Mouse (Mus musculus): ENCODE measurements around the gene Fam120b. TPM values are rescaled to one million over a fixed set of nuclear protein-coding genes. Genes with fewer than 3 reads are reported as not detected.

Gene Fam120b
- total and polyA plus RNA-seq, 3 experiments, result 9.8 to 10.5 TPM; not detected in 1

GRCm38 (mm10) chr17:15431551-15431950 lies 35.5 kb downstream of the Fam120b start:
- Histone ChIP-seq H3K9ac (ENCODE audit: control insufficient read depth, low read depth, low read length, poor library complexity, severe bottlenecking) (no peak overlapping the region), H3K79me2 (ENCODE audit: control insufficient read depth, insufficient read depth, low read length, poor library complexity) (no peaks in the 10 kb centered on the region), H3K4me3 (ENCODE audit: control insufficient read depth in 1 of 2, insufficient read depth in 1 of 2, low read depth in 2 of 2, low read length in 2 of 2) (no peak overlapping the region), H3K36me3 (ENCODE audit: control insufficient read depth in 1 of 2, insufficient read depth in 2 of 2, low read length in 2 of 2) (no peaks in the 10 kb centered on the region), H3K27ac (ENCODE audit: control insufficient read depth, low read depth, low read length) (no peak overlapping the region), H3K9me3 (replicated peaks; ENCODE audit: insufficient read depth, low read length) (no peaks in the 10 kb centered on the region), H3K27me3 (ENCODE audit: control insufficient read depth in 1 of 2, insufficient read depth in 2 of 2, low read length in 2 of 2) (no peaks in the 10 kb centered on the region), H3K4me1 (ENCODE audit: control insufficient read depth in 1 of 2, insufficient read depth in 2 of 2, low read length in 2 of 2) (no peaks in the 10 kb centered on the region)
- TF ChIP-seq MAZ (IDR thresholded peaks at IDR 0.05; ENCODE audit: low read depth, low read length) (no peak), SIN3A (IDR thresholded peaks at IDR 0.05; ENCODE audit: low read length) (no peak), USF2 (IDR thresholded peaks at IDR 0.05; ENCODE audit: borderline replicate concordance in 1 of 2, insufficient read depth in 1 of 2, low read depth in 1 of 2, low read length in 2 of 2) (no peak), ZMIZ1 (IDR thresholded peaks at IDR 0.05; ENCODE audit: low read depth, low read length) (no peak), TBP (IDR thresholded peaks at IDR 0.05; ENCODE audit: low read depth, low read length) (no peak), POLR2AphosphoS5 (IDR thresholded peaks at IDR 0.05; ENCODE audit: borderline replicate concordance, low read depth, low read length) (no peak), CHD2 (IDR thresholded peaks at IDR 0.05; ENCODE audit: low read length) (no peak), HCFC1 (IDR thresholded peaks at IDR 0.05; ENCODE audit: low read depth, low read length) (no peak)
- DNase-seq (ENCODE audit: low read depth, low spot score), result no peak

GRCm38 (mm10) chr17:15432036-15432435 lies 36.0 kb downstream of the Fam120b start:
- Histone ChIP-seq H3K27ac (ENCODE audit: control insufficient read depth, low read depth, low read length) (no peak overlapping the region), H3K4me3 (ENCODE audit: control insufficient read depth in 1 of 2, insufficient read depth in 1 of 2, low read depth in 2 of 2, low read length in 2 of 2) (no peak overlapping the region), H3K27me3 (ENCODE audit: control insufficient read depth in 1 of 2, insufficient read depth in 2 of 2, low read length in 2 of 2) (no peaks in the 10 kb centered on the region), H3K4me1 (ENCODE audit: control insufficient read depth in 1 of 2, insufficient read depth in 2 of 2, low read length in 2 of 2) (no peaks in the 10 kb centered on the region), H3K36me3 (ENCODE audit: control insufficient read depth in 1 of 2, insufficient read depth in 2 of 2, low read length in 2 of 2) (no peaks in the 10 kb centered on the region), H3K9me3 (replicated peaks; ENCODE audit: insufficient read depth, low read length) (no peaks in the 10 kb centered on the region), H3K79me2 (ENCODE audit: control insufficient read depth, insufficient read depth, low read length, poor library complexity) (no peaks in the 10 kb centered on the region), H3K9ac (ENCODE audit: control insufficient read depth, low read depth, low read length, poor library complexity, severe bottlenecking) (no peak overlapping the region)
- DNase-seq (ENCODE audit: low read depth, low spot score), result no peak
- TF ChIP-seq TBP (IDR thresholded peaks at IDR 0.05; ENCODE audit: low read depth, low read length), result no peak
- no peak for TF ChIP-seq MAZ (IDR thresholded peaks at IDR 0.05; ENCODE audit: low read depth, low read length)
- no peak for TF ChIP-seq USF1 (IDR thresholded peaks at IDR 0.05; ENCODE audit: low read depth, low read length)
- no peak for TF ChIP-seq GABPA (IDR thresholded peaks at IDR 0.05; ENCODE audit: low read depth, low read length)
- no peak for TF ChIP-seq MYC (IDR thresholded peaks at IDR 0.05; ENCODE audit: low read depth, low read length)
- TF ChIP-seq RCOR1 (IDR thresholded peaks at IDR 0.05; ENCODE audit: low read depth, low read length), result no peak
- TF ChIP-seq HCFC1 (IDR thresholded peaks at IDR 0.05; ENCODE audit: low read depth, low read length), result no peak
- TF ChIP-seq CHD2 (IDR thresholded peaks at IDR 0.05; ENCODE audit: low read length), result no peak
- TF ChIP-seq MEF2A (IDR thresholded peaks at IDR 0.05; ENCODE audit: extremely low read depth, insufficient replicate concordance, low read depth, low read length, poor library complexity, severe bottlenecking), result no peak
- no peak for TF ChIP-seq UBTF (IDR thresholded peaks at IDR 0.05; ENCODE audit: borderline replicate concordance, insufficient read depth, low read depth, low read length)
- TF ChIP-seq POLR2AphosphoS2 (IDR thresholded peaks at IDR 0.05; ENCODE audit: low read length), result no peak
- TF ChIP-seq TCF12 (IDR thresholded peaks at IDR 0.05; ENCODE audit: low read depth, low read length), result no peak
- TF ChIP-seq NELFE (IDR thresholded peaks at IDR 0.05; ENCODE audit: low read depth, low read length), result no peak

All from MEL (cell line).